Mouse (Mus musculus) liver, adult 2 months (tissue): ENCODE results near the gene Tmem119. TPM values are rescaled to one million over a fixed set of nuclear protein-coding genes. Genes with fewer than 3 reads are reported as not detected.

Experiments used
- DNase-seq: peaks from one replicate; pipeline ENCODE4 v3.0.0-alpha.2; 2011; ENCODE audit warnings: low read depth, low spot score; ENCODE audit errors: extremely low read depth
- H3K27ac ChIP-seq: fragments of 200-500 bp; replicated peaks from 2 replicates; pipeline ENCODE4 v1.5.1; 2012; ENCODE audit warnings: low read depth, mild to moderate bottlenecking, control low read depth, inconsistent platforms, low read length; ENCODE audit not compliant: insufficient read depth
- H3K27me3 ChIP-seq: fragments of 200-500 bp; 2 replicates; pipeline ENCODE4 v1.6.1; 2012; ENCODE audit warnings: mild to moderate bottlenecking, moderate library complexity, low read length, inconsistent platforms; ENCODE audit not compliant: control insufficient read depth, insufficient read depth
- H3K36me3 ChIP-seq: fragments of 200-500 bp; 2 replicates; pipeline ENCODE4 v1.6.1; 2012; ENCODE audit warnings: low read length, inconsistent platforms; ENCODE audit not compliant: control insufficient read depth, insufficient read depth
- H3K4me1 ChIP-seq: fragments of 200-500 bp; 2 replicates; pipeline ENCODE4 v1.6.1; 2011; ENCODE audit warnings: low read length; ENCODE audit not compliant: control insufficient read depth, insufficient read depth
- H3K4me3 ChIP-seq: fragments of 200-500 bp; 2 replicates; pipeline ENCODE4 v1.5.1; 2011; ENCODE audit warnings: low read depth, mild to moderate bottlenecking, control low read depth, low read length, moderate library complexity; ENCODE audit not compliant: insufficient read depth
- H3K79me2 ChIP-seq: fragments of 200-500 bp; 2 replicates; pipeline ENCODE4 v1.6.1; 2012; ENCODE audit warnings: inconsistent platforms, mild to moderate bottlenecking, low read length, moderate library complexity; ENCODE audit not compliant: control insufficient read depth, insufficient read depth
- H3K9ac ChIP-seq: fragments of 200-500 bp; 2 replicates; pipeline ENCODE4 v1.6.1; 2012; ENCODE audit warnings: low read depth, mild to moderate bottlenecking, control low read depth, inconsistent platforms, low read length
- CTCF ChIP-seq: fragments of 200-500 bp; IDR thresholded peaks from 2 replicates; pipeline ENCODE4 v1.5.1; 2011; ENCODE audit warnings: low read depth, low read length, control low read depth
- POLR2A ChIP-seq: fragments of 200-500 bp; IDR thresholded peaks from 2 replicates; pipeline ENCODE4 v1.6.1; 2011; ENCODE audit warnings: low read length, control low read depth; ENCODE audit not compliant: insufficient read depth; ENCODE audit errors: extremely low read depth
- WGBS: fragments of 180-500 bp; shearing (Covaris S2); methylation state at CpG from one replicate; pipeline ENCODE4 v1.1.7; 2018; 5-methylcytosine and 5-hydroxymethylcytosine counted together
- polyA plus RNA-seq: library from polyadenylated mRNA; depleted of rRNA; stranded (reverse); fragments of >200 nt; gene quantifications from 2 replicates; pipeline ENCODE4 v1.2.3, GENCODE M21; 2012; rRNA removed
- total RNA-seq: library from RNA; depleted of rRNA; stranded (reverse); fragments of >200 nt; gene quantifications from 2 replicates; pipeline ENCODE4 v1.2.3, GENCODE M21; 2014; rRNA removed

Tmem119 gene
- total RNA-seq, result 0.27 and 0.46 TPM in 2 replicates
- polyA plus RNA-seq, result 0.73 and 0.83 TPM in 2 replicates

DNA sequence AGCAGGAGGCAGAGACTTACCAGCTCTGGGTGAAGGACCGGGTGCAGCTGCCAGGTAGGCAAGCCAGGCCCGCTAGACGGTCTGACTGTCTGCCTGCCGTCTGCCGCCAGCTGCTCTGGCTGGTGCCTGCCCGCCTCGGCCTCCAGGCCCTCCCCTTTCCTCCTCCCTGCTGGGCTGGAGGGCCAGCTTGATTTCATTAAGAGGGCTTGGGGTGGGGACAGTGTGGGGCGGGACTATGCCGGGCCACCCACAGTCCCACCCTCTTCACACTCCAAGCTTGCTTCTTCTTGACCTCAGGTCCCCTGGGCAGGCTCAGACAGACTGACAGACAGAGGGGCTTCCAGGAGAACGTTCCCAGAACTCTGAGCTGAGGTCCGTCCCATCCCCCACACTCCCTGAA lies at the start of gene Tmem119:
Gene Tmem119 (minus strand): TSS at position 237 of the 400 bp plus-strand sequence.
- no peaks in the 10 kb centered on the region for H3K79me2 ChIP-seq
- TF ChIP-seq POLR2A, result no peak
- no peak for TF ChIP-seq CTCF
- no peaks in the 10 kb centered on the region for H3K4me1 ChIP-seq
- no peaks in the 10 kb centered on the region for H3K27me3 ChIP-seq
- H3K9ac ChIP-seq, result no peak within 1 kb of the TSS
- DNase-seq, result no peak
- H3K36me3 ChIP-seq, result no peaks in the 10 kb centered on the region
- H3K4me3 ChIP-seq, result peak within 1 kb of the TSS; percentile 26; the same call in 1 of the 2 replicates
- H3K27ac ChIP-seq, result no peak within 1 kb of the TSS
- WGBS, result 4% methylated on average over 11 of the region's 11 CpGs

DNA sequence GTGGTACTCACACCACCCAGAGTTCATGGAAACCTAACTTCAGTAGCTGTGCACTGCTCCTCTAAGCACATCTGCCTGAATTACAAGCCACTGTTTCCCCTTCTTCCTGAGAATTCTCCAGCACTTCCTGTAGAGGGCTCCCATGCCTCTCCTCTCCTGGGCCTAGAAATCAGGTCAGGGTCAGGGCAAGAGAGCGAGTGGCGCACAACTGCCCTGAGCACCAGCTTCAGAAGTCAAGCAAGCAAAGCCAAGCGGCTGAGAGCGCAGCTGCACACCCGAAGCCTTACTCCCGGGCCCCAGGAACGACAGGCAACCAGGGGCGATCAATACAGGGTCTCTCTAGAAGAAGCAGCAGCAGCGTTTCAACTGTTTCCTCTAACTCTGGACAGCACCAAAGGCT lies 47.3 kb upstream of the Tmem119 start:
- H3K79me2 ChIP-seq, result no peaks in the 10 kb centered on the region
- H3K36me3 ChIP-seq, result peaks cover 6% of the 10 kb centered on the region
- H3K4me1 ChIP-seq, result no peaks in the 10 kb centered on the region
- WGBS, result 63% methylated on average over 9 of the region's 9 CpGs
- H3K27ac ChIP-seq, result no peak overlapping the region
- H3K27me3 ChIP-seq, result no peaks in the 10 kb centered on the region
- TF ChIP-seq CTCF, result no peak
- TF ChIP-seq POLR2A, result no peak
- H3K9ac ChIP-seq, result no peak overlapping the region
- DNase-seq, result no peak
- no peak overlapping the region for H3K4me3 ChIP-seq

DNA sequence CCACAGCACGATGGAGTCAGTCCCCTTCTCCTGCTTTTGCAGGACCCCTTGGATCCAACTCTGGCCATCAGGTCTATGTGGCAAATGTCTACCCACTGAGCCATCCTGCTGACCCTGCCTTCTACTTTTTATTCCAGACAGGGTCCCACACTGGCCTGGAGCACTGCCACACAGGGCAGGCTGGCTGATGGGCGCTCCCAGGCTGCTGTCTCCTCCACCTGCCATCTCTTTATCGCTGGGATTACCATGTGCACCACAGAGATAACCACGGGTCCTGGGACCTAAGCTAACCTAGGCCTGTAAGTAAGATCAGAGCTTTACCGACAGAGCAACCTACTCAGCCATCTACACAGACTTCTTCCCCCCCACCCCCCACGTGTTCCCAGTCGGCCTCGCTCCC lies 46.3 kb upstream of the Tmem119 start:
- WGBS, result 94% methylated on average over 8 of the region's 8 CpGs
- Histone ChIP-seq H3K4me1 (no peaks in the 10 kb centered on the region), H3K27me3 (no peaks in the 10 kb centered on the region), H3K4me3 (no peak overlapping the region), H3K79me2 (no peaks in the 10 kb centered on the region), H3K36me3 (peaks cover 7% of the 10 kb centered on the region), H3K9ac (no peak overlapping the region), H3K27ac (no peak overlapping the region)
- TF ChIP-seq CTCF, result no peak
- no peak for TF ChIP-seq POLR2A
- no peak for DNase-seq

DNA sequence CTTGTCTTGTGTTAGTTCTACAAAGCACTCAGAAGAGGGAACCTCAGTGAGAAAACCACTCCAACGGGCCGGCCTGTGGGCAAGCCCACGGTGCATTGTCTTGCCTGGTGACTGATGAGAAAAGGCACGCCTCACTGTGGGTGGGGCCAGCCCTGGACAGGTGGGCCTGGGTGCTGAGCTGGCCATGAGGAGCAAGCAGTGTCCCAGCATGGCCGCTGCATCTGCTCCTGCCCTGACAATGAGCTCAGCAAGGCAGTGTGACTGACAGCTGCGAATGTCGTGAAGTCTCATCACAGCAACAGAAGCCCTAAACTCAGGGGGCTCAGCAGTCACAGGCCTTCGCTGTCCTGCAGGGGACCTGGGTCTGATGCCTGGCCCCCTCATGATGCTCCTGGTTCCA lies 45.3 kb upstream of the Tmem119 start:
- TF ChIP-seq CTCF, result no peak
- no peak for TF ChIP-seq POLR2A
- Histone ChIP-seq H3K36me3 (peaks cover 7% of the 10 kb centered on the region), H3K4me1 (no peaks in the 10 kb centered on the region), H3K9ac (no peak overlapping the region), H3K4me3 (no peak overlapping the region), H3K79me2 (no peaks in the 10 kb centered on the region), H3K27me3 (no peaks in the 10 kb centered on the region), H3K27ac (no peak overlapping the region)
- 93% methylated on average over 8 of the region's 8 CpGs for WGBS
- no peak for DNase-seq

DNA sequence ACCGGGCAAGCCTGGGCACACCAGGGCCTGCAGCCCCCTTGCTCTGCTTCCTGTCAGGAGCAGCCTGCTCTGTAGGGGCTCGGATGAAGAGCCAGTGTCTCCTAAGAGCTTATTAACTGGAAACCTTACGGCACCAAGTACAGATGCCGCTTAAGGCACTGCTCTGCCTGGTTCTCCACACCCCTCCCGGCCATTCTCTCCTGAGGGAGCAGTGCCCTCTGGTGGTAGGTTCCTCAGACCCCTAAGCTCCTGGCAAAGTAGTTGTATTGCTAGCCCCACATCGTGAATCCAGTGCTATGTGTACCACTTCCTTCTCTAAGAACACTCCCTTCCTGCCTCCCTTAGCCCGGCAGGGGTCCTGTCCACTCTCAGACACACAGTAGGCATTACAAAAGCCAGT lies 44.4 kb upstream of the Tmem119 start:
- no peaks in the 10 kb centered on the region for H3K79me2 ChIP-seq
- no peaks in the 10 kb centered on the region for H3K4me1 ChIP-seq
- peaks cover 7% of the 10 kb centered on the region for H3K36me3 ChIP-seq
- no peak overlapping the region for H3K9ac ChIP-seq
- whole genome bisulfite sequencing, result 70% methylated on average over 7 of the region's 7 CpGs
- DNase-seq, result no peak
- TF ChIP-seq CTCF (peak; percentile 59), POLR2A (no peak)
- no peak overlapping the region for H3K4me3 ChIP-seq
- H3K27me3 ChIP-seq, result no peaks in the 10 kb centered on the region
- no peak overlapping the region for H3K27ac ChIP-seq

DNA sequence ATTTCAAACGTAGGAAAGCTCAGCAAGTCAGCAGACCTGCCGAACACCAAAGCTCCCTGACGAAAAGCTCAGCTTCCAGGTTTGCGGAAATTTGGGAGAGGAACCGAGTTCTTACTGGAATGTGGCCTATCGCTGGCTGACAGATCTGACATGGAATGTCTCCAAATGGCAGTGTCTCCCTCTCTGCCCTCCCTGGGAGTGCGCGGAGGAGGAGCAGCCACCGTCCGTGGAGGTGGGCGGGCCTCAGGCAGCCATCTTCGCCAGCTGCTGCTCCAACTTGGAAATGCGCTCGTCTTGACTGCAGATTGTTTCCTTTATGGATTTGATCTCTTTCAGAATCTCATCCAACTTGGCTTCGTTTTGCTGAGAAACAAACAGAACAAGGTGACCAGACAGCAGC lies 43.8 kb upstream of the Tmem119 start:
- H3K79me2 ChIP-seq, result no peaks in the 10 kb centered on the region
- no peaks in the 10 kb centered on the region for H3K4me1 ChIP-seq
- H3K9ac ChIP-seq, result no peak overlapping the region
- H3K36me3 ChIP-seq, result peaks cover 7% of the 10 kb centered on the region
- no peak for DNase-seq
- no peak overlapping the region for H3K4me3 ChIP-seq
- no peak overlapping the region for H3K27ac ChIP-seq
- H3K27me3 ChIP-seq, result no peaks in the 10 kb centered on the region
- WGBS, result 82% methylated on average over 15 of the region's 15 CpGs
- no peak for TF ChIP-seq POLR2A
- no peak for TF ChIP-seq CTCF
